Mouse (Mus musculus): ENCODE data around the gene Kcnk16. TPM values are rescaled to one million over a fixed set of nuclear protein-coding genes. Genes with fewer than 3 reads are reported as not detected.

Gene Kcnk16
- polyA plus RNA-seq, 1 experiment: not detected

- no peak for TF ChIP-seq POLR2A (IDR thresholded peaks at IDR 0.05; ENCODE audit: borderline replicate concordance, low read depth, low read length)
- no peak for TF ChIP-seq CTCF (IDR thresholded peaks at IDR 0.05; ENCODE audit: low read depth, low read length)
- H3K4me1 ChIP-seq (ENCODE audit: control insufficient read depth, insufficient read depth, low read length): no peaks in the 10 kb centered on the region
- no peak overlapping the region for H3K27ac ChIP-seq (ENCODE audit: insufficient read depth, low read depth, low read length)
- H3K4me3 ChIP-seq (ENCODE audit: insufficient read depth, low read length): no peak overlapping the region
These were observed 35.7 kb downstream of the Kcnk16 start for GRCm38 (mm10) chr14:20233016-20233980.

DNA sequence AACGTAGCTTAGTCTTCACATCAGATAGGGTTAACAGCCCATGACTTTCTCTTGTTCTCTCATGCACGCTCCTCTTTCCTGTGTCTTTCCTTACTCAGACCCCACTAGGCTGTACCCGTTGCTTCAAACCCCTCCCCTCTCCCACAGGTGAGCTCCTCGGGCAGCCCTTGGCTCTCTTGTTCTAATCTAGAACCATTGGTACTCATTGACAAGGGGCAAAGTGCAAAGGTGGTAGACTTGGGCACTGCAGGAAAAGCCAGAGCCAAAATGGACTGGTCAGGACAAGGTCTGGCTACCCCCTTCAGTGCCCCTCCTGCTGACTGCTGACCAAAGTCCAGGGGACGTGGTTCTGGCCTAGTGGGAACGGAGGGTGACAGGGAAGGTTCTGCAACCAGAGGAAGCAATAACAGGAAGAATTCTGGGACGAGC is 38.9 kb downstream of the Kcnk16 start:
- Histone ChIP-seq H3K4me3 (ENCODE audit: insufficient read depth, low read length) (no peak overlapping the region), H3K27ac (ENCODE audit: insufficient read depth, low read depth, low read length) (no peak overlapping the region), H3K4me1 (ENCODE audit: control insufficient read depth, insufficient read depth, low read length) (no peaks in the 10 kb centered on the region)
- no peak for TF ChIP-seq CTCF (IDR thresholded peaks at IDR 0.05; ENCODE audit: low read depth, low read length)
- no peak for TF ChIP-seq POLR2A (IDR thresholded peaks at IDR 0.05; ENCODE audit: borderline replicate concordance, low read depth, low read length)

- no peak overlapping the region for H3K4me3 ChIP-seq (ENCODE audit: insufficient read depth, low read length)
- no peaks in the 10 kb centered on the region for H3K4me1 ChIP-seq (ENCODE audit: control insufficient read depth, insufficient read depth, low read length)
- no peak for TF ChIP-seq POLR2A (IDR thresholded peaks at IDR 0.05; ENCODE audit: borderline replicate concordance, low read depth, low read length)
- TF ChIP-seq CTCF (IDR thresholded peaks at IDR 0.05; ENCODE audit: low read depth, low read length): no peak
- no peak overlapping the region for H3K27ac ChIP-seq (ENCODE audit: insufficient read depth, low read depth, low read length)
These were observed 39.6 kb downstream of the Kcnk16 start for GRCm38 (mm10) chr14:20229437-20229836.

GRCm38 (mm10) chr14:20228336-20228735 is 40.7 kb downstream of the Kcnk16 start:
- no peak for TF ChIP-seq CTCF (IDR thresholded peaks at IDR 0.05; ENCODE audit: low read depth, low read length)
- TF ChIP-seq POLR2A (IDR thresholded peaks at IDR 0.05; ENCODE audit: borderline replicate concordance, low read depth, low read length): no peak
- no peaks in the 10 kb centered on the region for H3K4me1 ChIP-seq (ENCODE audit: control insufficient read depth, insufficient read depth, low read length)
- no peak overlapping the region for H3K4me3 ChIP-seq (ENCODE audit: insufficient read depth, low read length)
- no peak overlapping the region for H3K27ac ChIP-seq (ENCODE audit: insufficient read depth, low read depth, low read length)

- Histone ChIP-seq H3K4me3 (ENCODE audit: insufficient read depth, low read length) (no peak overlapping the region), H3K27ac (ENCODE audit: insufficient read depth, low read depth, low read length) (no peak overlapping the region), H3K4me1 (ENCODE audit: control insufficient read depth, insufficient read depth, low read length) (no peaks in the 10 kb centered on the region)
- no peak for TF ChIP-seq CTCF (IDR thresholded peaks at IDR 0.05; ENCODE audit: low read depth, low read length)
- TF ChIP-seq POLR2A (IDR thresholded peaks at IDR 0.05; ENCODE audit: borderline replicate concordance, low read depth, low read length): no peak
These were observed 42.0 kb downstream of the Kcnk16 start for GRCm38 (mm10) chr14:20226982-20227381.

GRCm38 (mm10) chr14:20226488-20226887 is 42.5 kb downstream of the Kcnk16 start:
- Histone ChIP-seq H3K4me3 (ENCODE audit: insufficient read depth, low read length) (no peak overlapping the region), H3K27ac (ENCODE audit: insufficient read depth, low read depth, low read length) (no peak overlapping the region)

GRCm38 (mm10) chr14:20225525-20225924 is 43.5 kb downstream of the Kcnk16 start:
- Histone ChIP-seq H3K4me1 (ENCODE audit: control insufficient read depth, insufficient read depth, low read length) (no peaks in the 10 kb centered on the region), H3K4me3 (ENCODE audit: insufficient read depth, low read length) (no peak overlapping the region), H3K27ac (ENCODE audit: insufficient read depth, low read depth, low read length) (no peak overlapping the region)
- no peak for TF ChIP-seq CTCF (IDR thresholded peaks at IDR 0.05; ENCODE audit: low read depth, low read length)
- no peak for TF ChIP-seq POLR2A (IDR thresholded peaks at IDR 0.05; ENCODE audit: borderline replicate concordance, low read depth, low read length)

More at GRCm38 (mm10) chr14:20226488-20226887, 42.5 kb downstream of the Kcnk16 start:
- TF ChIP-seq POLR2A (IDR thresholded peaks at IDR 0.05; ENCODE audit: borderline replicate concordance, low read depth, low read length) (no peak), CTCF (IDR thresholded peaks at IDR 0.05; ENCODE audit: low read depth, low read length) (no peak)
- H3K4me1 ChIP-seq (ENCODE audit: control insufficient read depth, insufficient read depth, low read length): no peaks in the 10 kb centered on the region

GRCm38 (mm10) chr14:20224576-20225218 is 44.3 kb downstream of the Kcnk16 start:
- H3K4me1 ChIP-seq (ENCODE audit: control insufficient read depth, insufficient read depth, low read length): no peaks in the 10 kb centered on the region
- H3K27ac ChIP-seq (ENCODE audit: insufficient read depth, low read depth, low read length): no peak overlapping the region
- TF ChIP-seq CTCF (IDR thresholded peaks at IDR 0.05; ENCODE audit: low read depth, low read length): no peak
- no peak for TF ChIP-seq POLR2A (IDR thresholded peaks at IDR 0.05; ENCODE audit: borderline replicate concordance, low read depth, low read length)
- H3K4me3 ChIP-seq (ENCODE audit: insufficient read depth, low read length): no peak overlapping the region

- TF ChIP-seq POLR2A (IDR thresholded peaks at IDR 0.05; ENCODE audit: borderline replicate concordance, low read depth, low read length): no peak
- TF ChIP-seq CTCF (IDR thresholded peaks at IDR 0.05; ENCODE audit: low read depth, low read length): no peak
- H3K27ac ChIP-seq (ENCODE audit: insufficient read depth, low read depth, low read length): no peak overlapping the region
- no peak overlapping the region for H3K4me3 ChIP-seq (ENCODE audit: insufficient read depth, low read length)
- no peaks in the 10 kb centered on the region for H3K4me1 ChIP-seq (ENCODE audit: control insufficient read depth, insufficient read depth, low read length)
These were observed 44.8 kb downstream of the Kcnk16 start for GRCm38 (mm10) chr14:20224163-20224562.

DNA sequence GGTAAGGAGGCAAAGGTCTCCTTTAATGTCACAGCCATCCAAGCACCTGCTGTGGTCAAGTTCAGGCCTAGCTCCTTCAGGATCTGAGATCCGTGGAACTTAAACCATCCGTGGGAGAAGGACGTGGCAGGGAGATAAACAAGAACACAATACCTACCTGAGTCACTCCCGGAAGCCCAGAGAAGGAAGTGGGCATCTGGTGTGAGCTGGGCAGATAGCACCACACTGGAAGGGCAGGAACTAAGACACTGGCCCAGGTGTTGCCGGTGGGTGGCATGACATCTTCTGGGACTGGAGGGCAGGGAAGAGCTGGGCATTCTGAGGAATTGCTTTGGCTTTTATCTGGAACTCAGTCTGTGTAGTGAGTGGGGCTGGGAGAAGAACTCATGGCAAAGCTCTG is 45.7 kb downstream of the Kcnk16 start:
- Histone ChIP-seq H3K4me3 (ENCODE audit: insufficient read depth, low read length) (no peak overlapping the region), H3K4me1 (ENCODE audit: control insufficient read depth, insufficient read depth, low read length) (no peaks in the 10 kb centered on the region)

More for the DNA sequence above, 45.7 kb downstream of the Kcnk16 start:
- no peak overlapping the region for H3K27ac ChIP-seq (ENCODE audit: insufficient read depth, low read depth, low read length)
- TF ChIP-seq CTCF (IDR thresholded peaks at IDR 0.05; ENCODE audit: low read depth, low read length): no peak
